In genomic region chr7:34252030-34252429, GRCm38 (mm10) we compare ENCODE assay signal across 10 mouse cellular contexts. TPM values are rescaled to one million over a fixed set of nuclear protein-coding genes. Genes with fewer than 3 reads are reported as not detected.
DNase-seq lines count a peak whose midpoint lies in the region; ATAC-seq lines count a peak whose summit lies in the region.
"Had no signal": no experiment of that assay in that cellular context is flagged by ENCODE, and none has a peak within 500 bp of the region (broad histone marks: within the 10 kb centered on the region; RNA-seq: fewer than 3 reads in every experiment).

No protein-coding gene starts in this region.

- no peaks in the 10 kb centered on the region for H3K4me1 ChIP-seq in hindbrain, embryonic 11.5 days (replicated peaks; ENCODE audit: control insufficient read depth, insufficient read depth, low read length)
- no peaks in the 10 kb centered on the region for H3K4me1 ChIP-seq in hindbrain, embryonic 10.5 days (replicated peaks)
- H3K4me1 ChIP-seq in hindbrain, embryonic 16.5 days (ENCODE audit: control insufficient read depth, insufficient read depth, low read depth, low read length): no peaks in the 10 kb centered on the region
- H3K4me1 ChIP-seq: limb, embryonic 15.5 days had no signal

- no peak overlapping the region for H3K4me3 ChIP-seq in hindbrain, embryonic 11.5 days (ENCODE audit: low read depth, low read length)
- no peak overlapping the region for H3K4me3 ChIP-seq in hindbrain, embryonic 10.5 days
- H3K4me3 ChIP-seq in hindbrain, embryonic 16.5 days (ENCODE audit: low read length): no peak overlapping the region
- H3K4me3 ChIP-seq: limb, embryonic 15.5 days had no signal

- 83% methylated on average over 2 of the region's 2 CpGs for WGBS in hindbrain, embryonic 11.5 days
- WGBS in hindbrain, embryonic 10.5 days: 87% methylated on average over 2 of the region's 2 CpGs
- WGBS in hindbrain, embryonic 16.5 days: 87% methylated on average over 2 of the region's 2 CpGs

- H3K9ac ChIP-seq in hindbrain, embryonic 11.5 days (ENCODE audit: low read depth, low read length): no peak overlapping the region
- no peak overlapping the region for H3K9ac ChIP-seq in hindbrain, embryonic 16.5 days (ENCODE audit: low read depth, low read length)
- H3K9ac ChIP-seq: limb, embryonic 15.5 days had no signal

- DNase-seq in hindbrain, embryonic 11.5 days (ENCODE audit: low spot score): peak; percentile 40
- no peak for DNase-seq in hindbrain, embryonic 10.5 days (ENCODE audit: low spot score)
- DNase-seq in 416B (ENCODE audit: low read depth): peak; percentile 66
- DNase-seq in CD8-positive naive resting alpha-beta T cell, adult 2 months (ENCODE audit: low read depth in 2 of 2, low spot score in 2 of 2): peak; percentile 9 to 24
- no peak for DNase-seq in right cerebral cortex, postnatal 25 days
- DNase-seq in right cerebral cortex, postnatal 14 days: no peak
- no peak for DNase-seq in spleen, postnatal 10 days (ENCODE audit: low spot score in 2 of 2)

- no peak for ATAC-seq in hindbrain, embryonic 11.5 days (ENCODE audit: low FRiP score)
- peak; percentile 76; the same call in 1 of the 2 replicates for ATAC-seq in hindbrain, embryonic 16.5 days

- H3K27ac ChIP-seq in hindbrain, embryonic 11.5 days (ENCODE audit: low read depth, low read length): no peak overlapping the region
- no peak overlapping the region for H3K27ac ChIP-seq in hindbrain, embryonic 10.5 days
- no peak overlapping the region for H3K27ac ChIP-seq in hindbrain, embryonic 16.5 days (ENCODE audit: low read depth, low read length)
- H3K27ac ChIP-seq: limb, embryonic 15.5 days had no signal

- no peaks in the 10 kb centered on the region for H3K9me3 ChIP-seq in hindbrain, embryonic 11.5 days (ENCODE audit: control insufficient read depth, low read length)
- H3K9me3 ChIP-seq in hindbrain, embryonic 10.5 days: no peaks in the 10 kb centered on the region
- H3K9me3 ChIP-seq in hindbrain, embryonic 16.5 days (ENCODE audit: control insufficient read depth, low read length): no peaks in the 10 kb centered on the region
- H3K9me3 ChIP-seq: limb, embryonic 15.5 days had no signal

- H3K36me3 ChIP-seq in hindbrain, embryonic 11.5 days (ENCODE audit: control insufficient read depth, insufficient read depth, low read length): peaks cover 2% of the 10 kb centered on the region; the same call in 1 of the 2 replicates
- H3K36me3 ChIP-seq in hindbrain, embryonic 10.5 days: peaks cover 78% of the 10 kb centered on the region
- H3K36me3 ChIP-seq in hindbrain, embryonic 16.5 days (ENCODE audit: control insufficient read depth, insufficient read depth, low read length): peaks cover 13% of the 10 kb centered on the region

- H3K4me2 ChIP-seq in hindbrain, embryonic 11.5 days (replicated peaks; ENCODE audit: low read depth, low read length): no peak overlapping the region
- no peak overlapping the region for H3K4me2 ChIP-seq in hindbrain, embryonic 16.5 days (ENCODE audit: low read length)
- H3K4me2 ChIP-seq: heart, embryonic 11.5 days; limb, embryonic 15.5 days had no signal

- H3K27me3 ChIP-seq in hindbrain, embryonic 11.5 days (ENCODE audit: control insufficient read depth, insufficient read depth, low read length): no peaks in the 10 kb centered on the region
- no peaks in the 10 kb centered on the region for H3K27me3 ChIP-seq in hindbrain, embryonic 10.5 days (ENCODE audit: insufficient read depth, poor library complexity, severe bottlenecking)
- no peaks in the 10 kb centered on the region for H3K27me3 ChIP-seq in hindbrain, embryonic 16.5 days (replicated peaks; ENCODE audit: control insufficient read depth, insufficient read depth, low read length)
- H3K27me3 ChIP-seq: limb, embryonic 15.5 days had no signal

RNA-seq across cellular contexts. Expression of gene Gm6096, which starts 1.2 kb away (rescaled TPM):
- polyA plus RNA-seq in hindbrain, embryonic 11.5 days (2014; fragmentation: Nextera tagmentation; extraction: Ambion mirVana): 1.1 TPM in 1 of 2 replicates, not detected in the other
- not detected in 2 replicates for polyA plus RNA-seq in hindbrain, embryonic 10.5 days (2016; fragmentation: Nextera tagmentation; extraction: Ambion mirVana)
- 0.71 TPM in 1 of 2 replicates, not detected in the other for polyA plus RNA-seq in hindbrain, embryonic 16.5 days (2015; fragmentation: Nextera tagmentation; extraction: Ambion mirVana)
- polyA plus RNA-seq: limb, embryonic 15.5 days had no signal

RNA-seq across cellular contexts. Expression of gene Gpi1, which starts 21.9 kb away (rescaled TPM):
- 267 and 282 TPM in 2 replicates for polyA plus RNA-seq in hindbrain, embryonic 11.5 days (2014; fragmentation: Nextera tagmentation; extraction: Ambion mirVana)
- polyA plus RNA-seq in hindbrain, embryonic 10.5 days (2016; fragmentation: Nextera tagmentation; extraction: Ambion mirVana): 313 and 393 TPM in 2 replicates
- polyA plus RNA-seq in hindbrain, embryonic 16.5 days (2015; fragmentation: Nextera tagmentation; extraction: Ambion mirVana): 355 and 401 TPM in 2 replicates

RNA-seq across cellular contexts. Expression of gene Pdcd2l, which starts 55.6 kb away (rescaled TPM):
- 63.8 and 79.6 TPM in 2 replicates for polyA plus RNA-seq in hindbrain, embryonic 11.5 days (2014; fragmentation: Nextera tagmentation; extraction: Ambion mirVana)
- 82.2 and 85.5 TPM in 2 replicates for polyA plus RNA-seq in hindbrain, embryonic 10.5 days (2016; fragmentation: Nextera tagmentation; extraction: Ambion mirVana)
- polyA plus RNA-seq in hindbrain, embryonic 16.5 days (2015; fragmentation: Nextera tagmentation; extraction: Ambion mirVana): 76.2 and 87.3 TPM in 2 replicates

Comparison
In these comparisons a context has a peak if more than half of its experiments do, and no peak if none do; other contexts are left out.
1. DNase-seq: peak in hindbrain, embryonic 11.5 days (single experiment), 416B (single experiment) and CD8-positive naive resting alpha-beta T cell, adult 2 months (2 of 2); none in hindbrain, embryonic 10.5 days (single experiment), right cerebral cortex, postnatal 25 days (single experiment), right cerebral cortex, postnatal 14 days (single experiment) and spleen, postnatal 10 days (0 of 2).